Mouse (Mus musculus): ENCODE results near the gene Krt36. TPM values are rescaled to one million over a fixed set of nuclear protein-coding genes. Genes with fewer than 3 reads are reported as not detected.

Gene Krt36
- polyA plus RNA-seq, 1 experiment from 2014 or later, result 0.08 TPM

- Histone ChIP-seq H3K9ac (ENCODE audit: low read length) (no peak overlapping the region), H3K36me3 (ENCODE audit: control insufficient read depth, insufficient read depth, low read length) (no peaks in the 10 kb centered on the region), H3K9me3 (ENCODE audit: control insufficient read depth, low read length) (no peaks in the 10 kb centered on the region), H3K4me3 (ENCODE audit: low read depth, low read length) (no peak overlapping the region), H3K27ac (replicated peaks; ENCODE audit: low read depth, low read length) (no peak overlapping the region), H3K4me1 (ENCODE audit: control insufficient read depth, insufficient read depth, low read length) (no peaks in the 10 kb centered on the region), H3K27me3 (ENCODE audit: control insufficient read depth, insufficient read depth, low read length) (no peaks in the 10 kb centered on the region), H3K4me2 (ENCODE audit: low read depth, severe bottlenecking) (no peak overlapping the region)
- ATAC-seq (ENCODE audit: insufficient number of reproducible peaks, low FRiP score, low TSS enrichment, low read depth), result no peak
- no peak for DNase-seq (ENCODE audit: low spot score)
- WGBS, result 62% methylated on average over 15 of the region's 15 CpGs
These were observed 2.6 kb downstream of the Krt36 start for GRCm38 (mm10) chr11:100102693-100103429.

DNA sequence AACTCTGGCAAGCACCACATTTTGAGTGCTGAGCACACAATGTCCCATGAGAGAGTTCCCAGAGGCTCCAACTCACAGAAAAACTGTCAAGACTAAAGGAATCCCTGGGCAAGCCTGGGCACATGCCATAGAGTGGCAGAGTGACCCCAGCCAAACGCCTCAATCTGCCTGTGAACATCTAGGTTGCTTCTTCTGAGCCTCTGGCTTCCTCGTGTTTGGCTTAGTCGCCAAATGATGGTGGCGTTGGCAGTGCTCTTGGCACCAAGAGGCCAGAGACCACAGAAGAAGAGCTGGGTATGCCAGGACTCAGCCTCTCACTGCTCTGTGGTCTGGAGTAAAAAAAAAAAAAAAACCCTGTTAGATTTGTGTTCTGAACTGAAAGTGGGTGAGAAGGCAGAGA, 5.0 kb downstream of the Krt36 start:
- Histone ChIP-seq H3K9ac (ENCODE audit: low read length) (no peak overlapping the region), H3K27me3 (ENCODE audit: control insufficient read depth, insufficient read depth, low read length) (no peaks in the 10 kb centered on the region), H3K9me3 (ENCODE audit: control insufficient read depth, low read length) (no peaks in the 10 kb centered on the region), H3K4me1 (ENCODE audit: control insufficient read depth, insufficient read depth, low read length) (no peaks in the 10 kb centered on the region), H3K4me2 (ENCODE audit: low read depth, severe bottlenecking) (no peak overlapping the region), H3K36me3 (ENCODE audit: control insufficient read depth, insufficient read depth, low read length) (no peaks in the 10 kb centered on the region), H3K4me3 (ENCODE audit: low read depth, low read length) (no peak overlapping the region), H3K27ac (replicated peaks; ENCODE audit: low read depth, low read length) (no peak overlapping the region)
- no peak for ATAC-seq (ENCODE audit: insufficient number of reproducible peaks, low FRiP score, low TSS enrichment, low read depth)
- no peak for DNase-seq (ENCODE audit: low spot score)
- WGBS, result 82% methylated on average over 4 of the region's 4 CpGs

DNA sequence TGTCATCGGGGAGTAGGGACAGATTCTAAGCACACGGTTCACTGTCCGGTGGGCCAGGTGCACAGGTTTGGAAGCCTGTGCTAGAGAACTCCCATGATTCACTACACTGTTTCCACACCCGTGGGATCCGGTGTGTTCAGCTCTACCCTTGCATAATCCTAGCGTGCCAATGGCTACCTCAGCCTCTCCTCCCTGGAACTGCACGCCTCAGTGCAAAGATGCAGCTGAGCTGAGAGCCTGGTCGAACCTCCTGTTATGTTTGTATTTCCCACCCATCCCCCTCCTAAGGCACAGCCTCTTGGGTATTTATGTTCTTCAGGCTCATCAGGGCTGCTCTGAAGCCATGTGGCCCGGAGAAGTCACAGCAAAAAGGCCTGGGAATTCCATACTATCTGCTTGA, 7.6 kb downstream of the Krt36 start:
- H3K4me3 ChIP-seq (ENCODE audit: low read depth, low read length), result no peak overlapping the region
- H3K36me3 ChIP-seq (ENCODE audit: control insufficient read depth, insufficient read depth, low read length), result no peaks in the 10 kb centered on the region
- DNase-seq (ENCODE audit: low spot score) (no peak), ATAC-seq (ENCODE audit: insufficient number of reproducible peaks, low FRiP score, low TSS enrichment, low read depth) (no peak)
- no peaks in the 10 kb centered on the region for H3K9me3 ChIP-seq (ENCODE audit: control insufficient read depth, low read length)
- no peak overlapping the region for H3K4me2 ChIP-seq (ENCODE audit: low read depth, severe bottlenecking)
- H3K27ac ChIP-seq (replicated peaks; ENCODE audit: low read depth, low read length), result no peak overlapping the region
- 81% methylated on average over 9 of the region's 9 CpGs for WGBS
- no peak overlapping the region for H3K9ac ChIP-seq (ENCODE audit: low read length)
- H3K27me3 ChIP-seq (ENCODE audit: control insufficient read depth, insufficient read depth, low read length), result no peaks in the 10 kb centered on the region
- H3K4me1 ChIP-seq (ENCODE audit: control insufficient read depth, insufficient read depth, low read length), result no peaks in the 10 kb centered on the region

- Histone ChIP-seq H3K36me3 (ENCODE audit: control insufficient read depth, insufficient read depth, low read length) (no peaks in the 10 kb centered on the region), H3K9ac (ENCODE audit: low read length) (no peak within 1 kb of the TSS), H3K27me3 (ENCODE audit: control insufficient read depth, insufficient read depth, low read length) (no peaks in the 10 kb centered on the region), H3K4me1 (ENCODE audit: control insufficient read depth, insufficient read depth, low read length) (no peaks in the 10 kb centered on the region), H3K4me3 (ENCODE audit: low read depth, low read length) (no peak within 1 kb of the TSS), H3K27ac (replicated peaks; ENCODE audit: low read depth, low read length) (no peak within 1 kb of the TSS), H3K9me3 (ENCODE audit: control insufficient read depth, low read length) (no peaks in the 10 kb centered on the region), H3K4me2 (ENCODE audit: low read depth, severe bottlenecking) (no peak within 1 kb of the TSS)
- ATAC-seq (ENCODE audit: insufficient number of reproducible peaks, low FRiP score, low TSS enrichment, low read depth) (no peak), DNase-seq (ENCODE audit: low spot score) (peak; percentile 24)
- WGBS, result 31% methylated on average over 9 of the region's 9 CpGs
These were observed 9.3 kb downstream of the Krt36 start, which contains the start of gene Krt35 for GRCm38 (mm10) chr11:100096141-100096540. Krt35 (minus strand) TSS chr11:100096241.

DNA sequence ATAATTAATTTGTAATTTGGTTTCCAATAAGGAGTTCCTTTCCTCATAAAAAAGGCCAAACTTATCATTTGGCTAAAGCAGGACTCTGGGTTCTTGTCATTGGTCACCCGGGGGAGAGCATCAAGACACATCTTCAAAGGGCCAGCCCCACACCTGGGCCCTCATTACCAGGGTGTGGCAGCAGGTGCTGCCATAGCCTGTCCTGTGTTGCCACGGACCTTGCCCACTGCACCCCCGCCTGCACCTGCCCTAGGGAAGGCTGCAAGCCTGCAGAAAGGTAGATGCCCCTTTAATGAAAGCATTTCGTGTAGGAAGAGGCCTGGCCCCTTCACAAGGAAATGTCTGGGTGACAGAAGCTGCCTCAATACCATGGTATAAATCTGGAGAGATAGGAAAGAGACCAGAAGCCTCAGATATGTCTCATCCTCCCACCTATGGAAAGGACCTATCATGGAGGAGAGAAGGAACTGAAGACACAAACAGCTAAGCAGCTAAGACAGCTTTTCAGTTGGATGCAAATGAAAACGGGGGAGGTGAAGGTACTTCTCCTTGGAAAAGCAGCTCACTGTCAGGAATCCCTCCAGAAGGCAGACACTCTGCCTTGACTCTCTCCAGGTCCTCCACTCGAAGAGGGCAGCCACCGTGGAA, 16.9 kb downstream of the Krt36 start:
- H3K27ac ChIP-seq (replicated peaks; ENCODE audit: low read depth, low read length), result no peak overlapping the region
- no peaks in the 10 kb centered on the region for H3K4me1 ChIP-seq (ENCODE audit: control insufficient read depth, insufficient read depth, low read length)
- no peak overlapping the region for H3K4me2 ChIP-seq (ENCODE audit: low read depth, severe bottlenecking)
- H3K9ac ChIP-seq (ENCODE audit: low read length), result no peak overlapping the region
- DNase-seq (ENCODE audit: low spot score) (no peak), ATAC-seq (ENCODE audit: insufficient number of reproducible peaks, low FRiP score, low TSS enrichment, low read depth) (no peak)
- WGBS, result 68% methylated on average over 7 of the region's 7 CpGs
- no peaks in the 10 kb centered on the region for H3K9me3 ChIP-seq (ENCODE audit: control insufficient read depth, low read length)
- H3K27me3 ChIP-seq (ENCODE audit: control insufficient read depth, insufficient read depth, low read length), result no peaks in the 10 kb centered on the region
- no peaks in the 10 kb centered on the region for H3K36me3 ChIP-seq (ENCODE audit: control insufficient read depth, insufficient read depth, low read length)
- no peak overlapping the region for H3K4me3 ChIP-seq (ENCODE audit: low read depth, low read length)

DNA sequence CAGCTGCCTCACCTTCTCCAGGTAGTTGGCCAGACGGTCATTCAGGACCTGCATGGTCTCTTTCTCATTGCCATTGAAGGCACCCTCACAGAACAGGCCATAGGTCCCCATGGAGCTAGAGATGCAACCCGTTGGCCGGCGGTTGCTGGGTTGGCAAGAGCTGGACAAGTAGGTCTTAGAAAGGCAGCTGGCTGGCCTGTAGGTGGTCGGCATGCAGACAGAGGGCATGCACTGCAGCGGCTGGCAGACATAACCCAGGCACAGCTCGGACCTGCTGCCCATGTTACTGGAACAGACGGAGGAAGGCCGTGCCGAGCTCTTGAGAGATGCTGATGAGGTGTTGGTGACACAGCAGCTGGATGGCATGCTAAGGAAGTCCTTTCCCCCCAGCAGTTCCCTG, 17.6 kb downstream of the Krt36 start, which contains the start of gene Krt32:
Krt32 (minus strand) TSS at position 366 of the 400 bp plus-strand sequence.
- Histone ChIP-seq H3K4me2 (ENCODE audit: low read depth, severe bottlenecking) (no peak within 1 kb of the TSS), H3K27ac (replicated peaks; ENCODE audit: low read depth, low read length) (no peak within 1 kb of the TSS), H3K4me3 (ENCODE audit: low read depth, low read length) (no peak within 1 kb of the TSS), H3K4me1 (ENCODE audit: control insufficient read depth, insufficient read depth, low read length) (no peaks in the 10 kb centered on the region), H3K9me3 (ENCODE audit: control insufficient read depth, low read length) (no peaks in the 10 kb centered on the region), H3K9ac (ENCODE audit: low read length) (no peak within 1 kb of the TSS), H3K36me3 (ENCODE audit: control insufficient read depth, insufficient read depth, low read length) (no peaks in the 10 kb centered on the region), H3K27me3 (ENCODE audit: control insufficient read depth, insufficient read depth, low read length) (no peaks in the 10 kb centered on the region)
- ATAC-seq (ENCODE audit: insufficient number of reproducible peaks, low FRiP score, low TSS enrichment, low read depth) (no peak), DNase-seq (ENCODE audit: low spot score) (no peak)
- 88% methylated on average over 10 of the region's 10 CpGs for WGBS

DNA sequence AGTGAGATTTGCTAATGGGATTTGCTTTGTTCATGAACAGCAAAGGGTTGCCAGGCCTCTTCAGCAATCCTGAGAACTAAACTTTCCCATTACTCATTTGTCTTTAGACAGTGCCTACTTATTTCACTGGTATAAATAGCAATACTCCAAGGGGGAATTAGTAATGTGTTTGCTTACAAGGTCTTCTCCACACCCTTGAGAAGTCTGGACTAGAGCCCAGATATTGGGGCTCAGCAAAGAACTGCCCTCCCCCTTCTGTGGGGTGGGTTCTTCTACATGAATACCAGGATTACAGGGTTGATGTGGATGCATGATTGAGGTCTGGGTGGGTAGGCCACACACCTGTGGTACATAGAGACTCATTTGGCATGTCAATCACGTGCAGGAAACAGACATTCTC, 31.6 kb downstream of the Krt36 start:
- Histone ChIP-seq H3K4me2 (ENCODE audit: low read depth, severe bottlenecking) (no peak overlapping the region), H3K27me3 (ENCODE audit: control insufficient read depth, insufficient read depth, low read length) (no peaks in the 10 kb centered on the region), H3K4me3 (ENCODE audit: low read depth, low read length) (no peak overlapping the region), H3K36me3 (ENCODE audit: control insufficient read depth, insufficient read depth, low read length) (no peaks in the 10 kb centered on the region), H3K9me3 (ENCODE audit: control insufficient read depth, low read length) (no peaks in the 10 kb centered on the region), H3K4me1 (ENCODE audit: control insufficient read depth, insufficient read depth, low read length) (no peaks in the 10 kb centered on the region), H3K9ac (ENCODE audit: low read length) (no peak overlapping the region), H3K27ac (replicated peaks; ENCODE audit: low read depth, low read length) (no peak overlapping the region)
- 65% methylated on average over 1 of the region's 1 CpGs for WGBS
- no peak for DNase-seq (ENCODE audit: low spot score)
- no peak for ATAC-seq (ENCODE audit: insufficient number of reproducible peaks, low FRiP score, low TSS enrichment, low read depth)

DNA sequence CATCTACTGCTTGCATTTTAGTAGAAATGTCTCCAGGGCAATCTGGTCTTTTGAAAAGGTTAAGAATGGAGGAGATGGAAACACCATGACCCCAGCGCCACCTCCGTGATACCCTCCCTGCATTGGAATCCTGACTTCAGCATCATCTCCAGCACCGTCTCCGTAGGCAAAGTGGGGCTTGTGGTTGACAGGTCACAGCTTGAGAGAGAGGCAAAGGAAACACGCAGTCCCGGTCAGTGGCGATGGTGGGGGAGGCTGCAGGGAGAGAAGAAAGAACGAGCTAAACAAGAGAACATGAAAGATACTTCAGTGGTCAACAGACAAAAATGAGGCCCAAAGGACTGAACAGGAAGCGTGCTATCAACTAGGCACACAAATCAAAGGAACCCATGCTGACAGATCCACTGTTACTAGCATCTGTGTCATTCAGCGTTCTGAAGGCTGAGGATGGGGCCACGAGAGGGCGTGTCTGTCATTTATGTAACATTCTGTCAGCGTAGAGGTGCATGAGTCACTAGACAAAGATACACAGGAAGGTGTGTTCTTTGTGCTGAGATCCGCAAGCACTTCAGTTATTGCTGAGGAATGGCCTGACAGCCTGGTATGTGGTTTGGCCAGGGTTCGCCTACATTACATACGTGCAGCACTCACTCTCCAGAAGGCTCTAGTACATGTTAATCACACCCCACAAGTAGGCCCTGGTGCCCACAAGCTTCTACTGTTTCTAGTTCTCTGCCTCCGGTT, 38.0 kb downstream of the Krt36 start:
- DNase-seq (ENCODE audit: low spot score), result no peak
- ATAC-seq (ENCODE audit: insufficient number of reproducible peaks, low FRiP score, low TSS enrichment, low read depth), result no peak
- WGBS, result 87% methylated on average over 17 of the region's 17 CpGs
- H3K4me3 ChIP-seq (ENCODE audit: low read depth, low read length), result no peak overlapping the region
- no peak overlapping the region for H3K4me2 ChIP-seq (ENCODE audit: low read depth, severe bottlenecking)
- H3K27ac ChIP-seq (replicated peaks; ENCODE audit: low read depth, low read length), result no peak overlapping the region
- no peaks in the 10 kb centered on the region for H3K9me3 ChIP-seq (ENCODE audit: control insufficient read depth, low read length)
- no peak overlapping the region for H3K9ac ChIP-seq (ENCODE audit: low read length)
- no peaks in the 10 kb centered on the region for H3K36me3 ChIP-seq (ENCODE audit: control insufficient read depth, insufficient read depth, low read length)
- H3K4me1 ChIP-seq (ENCODE audit: control insufficient read depth, insufficient read depth, low read length), result no peaks in the 10 kb centered on the region
- H3K27me3 ChIP-seq (ENCODE audit: control insufficient read depth, insufficient read depth, low read length), result no peaks in the 10 kb centered on the region

Data from limb, embryonic 11.5 days (tissue).